In the genomic region with DNA sequence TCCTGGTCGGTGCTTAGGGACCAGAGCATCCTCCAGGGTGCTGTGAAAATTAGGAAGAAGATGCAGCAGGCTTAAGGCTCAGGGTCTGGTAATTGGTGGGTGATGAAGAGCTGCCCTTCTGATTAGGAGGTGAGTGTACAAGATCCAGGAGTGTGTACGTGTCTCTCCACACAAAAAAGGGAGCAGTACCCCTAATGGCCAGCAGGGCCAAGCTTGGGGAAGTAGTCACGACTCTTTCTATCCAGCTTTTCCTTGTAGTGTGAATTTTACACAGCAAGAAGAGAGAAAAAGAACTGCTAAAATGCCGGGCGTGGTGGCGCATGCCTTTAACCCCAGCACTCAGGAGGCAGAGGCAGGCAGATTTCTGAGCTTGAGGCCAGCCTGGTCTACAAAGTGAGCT, we compare ENCODE assay signal across 18 mouse cellular contexts.
A peak's percentile ranks its signal among the peaks of the same experiment; 100 is the strongest.
DNase-seq lines count a peak whose midpoint lies in the region; ATAC-seq and TF ChIP-seq lines count a peak whose summit lies in the region.
"Had no signal": no experiment of that assay in that cellular context is flagged by ENCODE, and none has a peak within 500 bp of the region (broad histone marks: within the 10 kb centered on the region; RNA-seq: fewer than 3 reads in every experiment).

No protein-coding gene starts in this region.

- TF ChIP-seq CTCF in heart, postnatal 0 days (IDR thresholded peaks at IDR 0.05; ENCODE audit: low read depth): peak; percentile 26; the same call in 1 of the 2 replicates
- TF ChIP-seq CTCF in lung, adult 2 months (IDR thresholded peaks at IDR 0.05; ENCODE audit: insufficient read depth, low read length): peak; percentile 24; the same call in 1 of the 2 replicates
- peak; percentile 18; the same call in 1 of the 2 replicates for TF ChIP-seq CTCF in G1E (IDR thresholded peaks at IDR 0.05; ENCODE audit: low read depth, low read length)

- H3K27me3 ChIP-seq in heart, postnatal 0 days (ENCODE audit: control insufficient read depth, insufficient read depth, low read length): no peaks in the 10 kb centered on the region
- no peaks in the 10 kb centered on the region for H3K27me3 ChIP-seq in G1E (ENCODE audit: insufficient read depth, low read length)
- H3K27me3 ChIP-seq: hindbrain, embryonic 15.5 days; neural tube, embryonic 15.5 days; stomach, embryonic 15.5 days had no signal

- no peak for TF ChIP-seq EP300 in heart, postnatal 0 days (IDR thresholded peaks at IDR 0.05; ENCODE audit: low read depth)

- H3K4me2 ChIP-seq in heart, postnatal 0 days (ENCODE audit: low read depth, low read length): no peak overlapping the region
- H3K4me2 ChIP-seq: hindbrain, embryonic 15.5 days; neural tube, embryonic 15.5 days; stomach, embryonic 15.5 days had no signal

- no peaks in the 10 kb centered on the region for H3K9me3 ChIP-seq in heart, postnatal 0 days (replicated peaks; ENCODE audit: control insufficient read depth, low read length)
- H3K9me3 ChIP-seq in G1E (replicated peaks): peaks cover 61% of the 10 kb centered on the region
- H3K9me3 ChIP-seq: hindbrain, embryonic 15.5 days; neural tube, embryonic 15.5 days; stomach, embryonic 15.5 days had no signal

- WGBS in heart, postnatal 0 days: 80% methylated on average over 6 of the region's 6 CpGs
- WGBS in lung, adult 2 months: 84% methylated on average over 6 of the region's 6 CpGs

- peaks cover 13% of the 10 kb centered on the region; the same call in 1 of the 2 replicates for H3K4me1 ChIP-seq in heart, postnatal 0 days (ENCODE audit: control insufficient read depth, insufficient read depth)
- no peaks in the 10 kb centered on the region; the same call in 1 of the 2 replicates for H3K4me1 ChIP-seq in lung, adult 2 months (ENCODE audit: control insufficient read depth, insufficient read depth, low read length)
- H3K4me1 ChIP-seq in G1E (ENCODE audit: insufficient read depth, low read depth, low read length): no peaks in the 10 kb centered on the region

- no peak overlapping the region for H3K27ac ChIP-seq in heart, postnatal 0 days (ENCODE audit: low read depth)
- H3K27ac ChIP-seq: forebrain, embryonic 10.5 days; hindbrain, embryonic 15.5 days; neural tube, embryonic 15.5 days; stomach, embryonic 15.5 days had no signal

- no peaks in the 10 kb centered on the region for H3K36me3 ChIP-seq in heart, postnatal 0 days (replicated peaks; ENCODE audit: control insufficient read depth, insufficient read depth, low read length)
- H3K36me3 ChIP-seq in G1E (replicated peaks): no peaks in the 10 kb centered on the region
- H3K36me3 ChIP-seq: hindbrain, embryonic 15.5 days; neural tube, embryonic 15.5 days; stomach, embryonic 15.5 days had no signal

- no peak overlapping the region for H3K4me3 ChIP-seq in heart, postnatal 0 days (ENCODE audit: low read depth, low read length)
- no peak overlapping the region for H3K4me3 ChIP-seq in lung, adult 2 months (replicated peaks; ENCODE audit: extremely low read depth, low read depth, low read length)
- no peak overlapping the region for H3K4me3 ChIP-seq in G1E (ENCODE audit: low read depth, low read length)
- H3K4me3 ChIP-seq: forebrain, embryonic 10.5 days; hindbrain, embryonic 15.5 days; neural tube, embryonic 15.5 days; stomach, embryonic 15.5 days had no signal

- no peak for TF ChIP-seq POLR2A in lung, adult 2 months (IDR thresholded peaks at IDR 0.05; ENCODE audit: borderline replicate concordance, extremely low read depth, low read depth, low read length)

- H3K9ac ChIP-seq in heart, postnatal 0 days (replicated peaks; ENCODE audit: low read depth, low read length): no peak overlapping the region
- H3K9ac ChIP-seq: hindbrain, embryonic 15.5 days; neural tube, embryonic 15.5 days; stomach, embryonic 15.5 days had no signal

- no peak for DNase-seq in heart, postnatal 0 days (ENCODE audit: low spot score)
- no peak for DNase-seq in heart, adult 18-20 months
- DNase-seq in lung, adult 2 months: no peak
- DNase-seq in lung, adult 18-20 months: no peak
- DNase-seq in G1E (ENCODE audit: low spot score): no peak
- no peak for DNase-seq in right cerebral cortex, postnatal 10 days (ENCODE audit: low spot score in 2 of 2)
- DNase-seq in adrenal gland, postnatal 25 days: no peak
- DNase-seq: cerebellum, postnatal 36 days; gastrocnemius, postnatal 10 days; kidney, postnatal 36 days; lung, postnatal 4 days; right cerebral cortex, postnatal 14 days had no signal

- no peak for ATAC-seq in heart, postnatal 0 days (ENCODE audit: insufficient read depth, low read depth)
- no peak for ATAC-seq in G1E (ENCODE audit: extremely low read depth, insufficient number of reproducible peaks, low FRiP score, poor library complexity, severe bottlenecking)
- ATAC-seq in granulocyte monocyte progenitor cell, adult 5-6 weeks (replicated peaks; ENCODE audit: poor library complexity, severe bottlenecking): peak; percentile 44; the same call in 1 of the 2 replicates
- ATAC-seq: midbrain, embryonic 16.5 days had no signal
